Mouse (Mus musculus): Measurements from ENCODE around the gene Kdelr3. TPM values are rescaled to one million over a fixed set of nuclear protein-coding genes. Genes with fewer than 3 reads are reported as not detected.

Kdelr3 gene
- polyA plus RNA-seq, 1 experiment = 74.7 TPM

DNA sequence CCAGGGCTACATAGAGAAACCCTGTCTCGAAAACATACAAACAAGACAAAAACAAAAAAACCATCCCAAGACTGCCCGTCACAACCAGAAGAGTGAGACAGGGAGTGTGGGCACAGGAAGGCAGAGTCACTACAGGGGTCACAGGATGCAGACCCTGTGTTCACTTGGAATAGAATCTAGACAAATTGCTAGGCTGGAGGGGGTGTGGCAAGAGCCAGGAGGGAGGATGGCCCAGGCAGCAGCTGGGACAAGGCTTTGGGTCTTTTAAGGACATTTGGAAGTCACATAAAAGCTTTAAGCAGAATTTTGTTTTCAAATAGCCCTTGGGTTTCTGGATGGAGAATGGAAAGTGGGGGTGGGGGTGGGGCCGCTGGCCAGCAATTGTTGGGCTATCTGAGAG lies 2.4 kb downstream of the Kdelr3 start:
- H3K27me3 ChIP-seq (ENCODE audit: control insufficient read depth, insufficient read depth, insufficient read length) = no peaks in the 10 kb centered on the region
- no peak overlapping the region for H3ac ChIP-seq (ENCODE audit: control insufficient read depth, insufficient read length)
- TF ChIP-seq TCF3 (IDR thresholded peaks at IDR 0.05; ENCODE audit: insufficient read length, low read depth) = no peak
- no peak for TF ChIP-seq MYOD1 (IDR thresholded peaks at IDR 0.05; ENCODE audit: control insufficient read depth in 1 of 3, insufficient read length in 2 of 3, low read depth in 2 of 3)
- no peak for TF ChIP-seq SRF (IDR thresholded peaks at IDR 0.05; ENCODE audit: control insufficient read depth, insufficient read length, low read depth)
- TF ChIP-seq E2F4 (IDR thresholded peaks at IDR 0.05; ENCODE audit: insufficient read depth) = no peak
- TF ChIP-seq POLR2AphosphoS2 (IDR thresholded peaks at IDR 0.05; ENCODE audit: insufficient read length, low read depth) = no peak
- no peak for TF ChIP-seq POLR2A (IDR thresholded peaks at IDR 0.05; ENCODE audit: insufficient read length, low read depth)
- TF ChIP-seq MYOG (IDR thresholded peaks at IDR 0.05; ENCODE audit: control insufficient read depth in 1 of 3, insufficient read depth in 1 of 3, insufficient read length in 2 of 3, low read depth in 2 of 3) = no peak
- TF ChIP-seq TCF12 (IDR thresholded peaks at IDR 0.05; ENCODE audit: insufficient read depth, poor library complexity, severe bottlenecking) = no peak
- no peak for TF ChIP-seq CEBPB (IDR thresholded peaks at IDR 0.05; ENCODE audit: insufficient read depth, poor library complexity, severe bottlenecking)
- TF ChIP-seq REST (IDR thresholded peaks at IDR 0.05; ENCODE audit: insufficient read depth, insufficient read length) = no peak
- no peak for TF ChIP-seq USF1 (IDR thresholded peaks at IDR 0.05; ENCODE audit: low read depth)
- no peak for TF ChIP-seq MAX (IDR thresholded peaks at IDR 0.05; ENCODE audit: low read depth)
- H3K4me2 ChIP-seq (ENCODE audit: low read depth) = peak overlapping the region; percentile 88
- peaks cover 36% of the 10 kb centered on the region for H3K79me2 ChIP-seq (ENCODE audit: control insufficient read depth, insufficient read depth)
- H3K36me3 ChIP-seq (ENCODE audit: control insufficient read depth, insufficient read depth) = no peaks in the 10 kb centered on the region
- H3K4me3 ChIP-seq = no peak overlapping the region

GRCm38 (mm10) chr15:79519400-79520220 lies 3.4 kb downstream of the Kdelr3 start:
- Histone ChIP-seq H3K36me3 (ENCODE audit: control insufficient read depth, insufficient read depth) (no peaks in the 10 kb centered on the region), H3K4me2 (ENCODE audit: low read depth) (no peak overlapping the region), H3K79me2 (ENCODE audit: control insufficient read depth, insufficient read depth) (peaks cover 36% of the 10 kb centered on the region), H3K4me3 (no peak overlapping the region), H3ac (ENCODE audit: control insufficient read depth, insufficient read length) (no peak overlapping the region), H3K27me3 (ENCODE audit: control insufficient read depth, insufficient read depth, insufficient read length) (no peaks in the 10 kb centered on the region)
- TF ChIP-seq TCF12 (IDR thresholded peaks at IDR 0.05; ENCODE audit: insufficient read depth, poor library complexity, severe bottlenecking) = no peak
- no peak for TF ChIP-seq SRF (IDR thresholded peaks at IDR 0.05; ENCODE audit: control insufficient read depth, insufficient read length, low read depth)
- TF ChIP-seq USF1 (IDR thresholded peaks at IDR 0.05; ENCODE audit: low read depth) = no peak
- no peak for TF ChIP-seq REST (IDR thresholded peaks at IDR 0.05; ENCODE audit: insufficient read depth, insufficient read length)
- TF ChIP-seq POLR2AphosphoS2 (IDR thresholded peaks at IDR 0.05; ENCODE audit: insufficient read length, low read depth) = no peak
- TF ChIP-seq POLR2A (IDR thresholded peaks at IDR 0.05; ENCODE audit: insufficient read length, low read depth) = no peak
- no peak for TF ChIP-seq TCF3 (IDR thresholded peaks at IDR 0.05; ENCODE audit: insufficient read length, low read depth)
- TF ChIP-seq CEBPB (IDR thresholded peaks at IDR 0.05; ENCODE audit: insufficient read depth, poor library complexity, severe bottlenecking) = no peak

- TF ChIP-seq E2F4 (IDR thresholded peaks at IDR 0.05; ENCODE audit: insufficient read depth) = no peak
- TF ChIP-seq MYOD1 (IDR thresholded peaks at IDR 0.05; ENCODE audit: control insufficient read depth in 1 of 3, insufficient read length in 2 of 3, low read depth in 2 of 3) = no peak
- TF ChIP-seq MYOG (IDR thresholded peaks at IDR 0.05; ENCODE audit: control insufficient read depth in 1 of 3, insufficient read depth in 1 of 3, insufficient read length in 2 of 3, low read depth in 2 of 3) = no peak
- no peak for TF ChIP-seq TCF3 (IDR thresholded peaks at IDR 0.05; ENCODE audit: insufficient read length, low read depth)
- no peak for TF ChIP-seq CEBPB (IDR thresholded peaks at IDR 0.05; ENCODE audit: insufficient read depth, poor library complexity, severe bottlenecking)
- peak; percentile 79 for TF ChIP-seq POLR2AphosphoS2 (IDR thresholded peaks at IDR 0.05; ENCODE audit: insufficient read length, low read depth)
- Histone ChIP-seq H3K36me3 (ENCODE audit: control insufficient read depth, insufficient read depth) (peaks cover 51% of the 10 kb centered on the region), H3K4me2 (ENCODE audit: low read depth) (no peak overlapping the region), H3K27me3 (ENCODE audit: control insufficient read depth, insufficient read depth, insufficient read length) (no peaks in the 10 kb centered on the region), H3K4me3 (no peak overlapping the region), H3K79me2 (ENCODE audit: control insufficient read depth, insufficient read depth) (peaks cover 7% of the 10 kb centered on the region), H3ac (ENCODE audit: control insufficient read depth, insufficient read length) (no peak overlapping the region)
Observed at GRCm38 (mm10) chr15:79525564-79525963, 9.4 kb downstream of the Kdelr3 start.

DNA sequence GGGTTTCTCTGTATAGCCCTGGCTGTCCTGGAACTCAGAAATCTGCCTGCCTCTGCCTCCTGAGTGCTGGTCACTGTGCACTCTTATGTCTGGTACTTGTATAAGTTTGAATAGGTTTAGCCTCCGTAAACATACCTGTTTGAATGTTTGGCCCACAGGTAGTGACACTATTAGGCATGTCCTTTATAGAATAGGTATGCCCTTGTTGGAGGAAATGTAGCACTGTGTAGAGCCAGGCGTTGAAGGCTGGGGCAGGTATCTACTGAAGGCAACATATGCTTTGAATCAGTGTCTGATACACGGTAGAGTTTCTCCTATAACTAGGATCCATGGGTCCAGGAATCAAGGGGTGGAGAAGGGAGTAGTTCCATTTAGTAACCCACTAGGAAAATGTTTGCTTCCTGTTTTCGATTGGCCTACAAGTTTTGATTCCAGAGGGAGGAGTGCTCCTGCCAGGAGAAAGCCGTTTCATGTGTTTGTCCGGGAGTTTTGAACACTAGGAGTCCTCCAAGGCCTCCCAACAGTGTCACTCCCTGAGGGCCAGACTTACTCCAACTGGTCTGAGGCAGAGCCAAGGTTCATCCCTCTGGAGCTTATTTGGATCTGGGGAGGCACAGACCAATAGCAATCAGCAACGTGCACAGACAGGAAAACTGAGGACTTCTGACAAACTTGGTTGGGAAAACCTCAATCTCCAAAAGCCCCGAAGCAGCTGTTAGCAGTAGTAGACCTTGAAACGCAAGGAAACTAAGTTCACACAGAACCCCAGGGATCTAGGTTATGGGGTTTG lies 10.0 kb downstream of the Kdelr3 start:
- Histone ChIP-seq H3K79me2 (ENCODE audit: control insufficient read depth, insufficient read depth) (peaks cover 7% of the 10 kb centered on the region), H3K4me3 (no peak overlapping the region), H3K36me3 (ENCODE audit: control insufficient read depth, insufficient read depth) (peaks cover 55% of the 10 kb centered on the region), H3K27me3 (ENCODE audit: control insufficient read depth, insufficient read depth, insufficient read length) (no peaks in the 10 kb centered on the region), H3K4me2 (ENCODE audit: low read depth) (no peak overlapping the region), H3ac (ENCODE audit: control insufficient read depth, insufficient read length) (no peak overlapping the region)
- TF ChIP-seq USF1 (IDR thresholded peaks at IDR 0.05; ENCODE audit: low read depth) (no peak), POLR2AphosphoS2 (IDR thresholded peaks at IDR 0.05; ENCODE audit: insufficient read length, low read depth) (peak; percentile 57)

- H3K4me2 ChIP-seq (ENCODE audit: low read depth) = no peak overlapping the region
- H3K27me3 ChIP-seq (ENCODE audit: control insufficient read depth, insufficient read depth, insufficient read length) = no peaks in the 10 kb centered on the region
- TF ChIP-seq CEBPB (IDR thresholded peaks at IDR 0.05; ENCODE audit: insufficient read depth, poor library complexity, severe bottlenecking) = no peak
- TF ChIP-seq TCF12 (IDR thresholded peaks at IDR 0.05; ENCODE audit: insufficient read depth, poor library complexity, severe bottlenecking) = no peak
- TF ChIP-seq SRF (IDR thresholded peaks at IDR 0.05; ENCODE audit: control insufficient read depth, insufficient read length, low read depth) = no peak
- no peak for TF ChIP-seq MAX (IDR thresholded peaks at IDR 0.05; ENCODE audit: low read depth)
- no peak for TF ChIP-seq MYOG (IDR thresholded peaks at IDR 0.05; ENCODE audit: control insufficient read depth in 1 of 3, insufficient read depth in 1 of 3, insufficient read length in 2 of 3, low read depth in 2 of 3)
- no peak for TF ChIP-seq REST (IDR thresholded peaks at IDR 0.05; ENCODE audit: insufficient read depth, insufficient read length)
- TF ChIP-seq E2F4 (IDR thresholded peaks at IDR 0.05; ENCODE audit: insufficient read depth) = no peak
- no peak for TF ChIP-seq USF1 (IDR thresholded peaks at IDR 0.05; ENCODE audit: low read depth)
- TF ChIP-seq POLR2AphosphoS2 (IDR thresholded peaks at IDR 0.05; ENCODE audit: insufficient read length, low read depth) = peak; percentile 94
- no peak for TF ChIP-seq TCF3 (IDR thresholded peaks at IDR 0.05; ENCODE audit: insufficient read length, low read depth)
- peak; percentile 55 for TF ChIP-seq POLR2A (IDR thresholded peaks at IDR 0.05; ENCODE audit: insufficient read length, low read depth)
- TF ChIP-seq MYOD1 (IDR thresholded peaks at IDR 0.05; ENCODE audit: control insufficient read depth in 1 of 3, insufficient read length in 2 of 3, low read depth in 2 of 3) = peak in 1 of 3 experiments; percentile 10
- no peak overlapping the region for H3K4me3 ChIP-seq
- no peak overlapping the region for H3ac ChIP-seq (ENCODE audit: control insufficient read depth, insufficient read length)
- H3K79me2 ChIP-seq (ENCODE audit: control insufficient read depth, insufficient read depth) = peaks cover under 1% of the 10 kb centered on the region
- peaks cover 65% of the 10 kb centered on the region for H3K36me3 ChIP-seq (ENCODE audit: control insufficient read depth, insufficient read depth)
Observed at GRCm38 (mm10) chr15:79527192-79527591, 11.0 kb downstream of the Kdelr3 start.

Data from myocyte (in vitro differentiated cells).